Mouse (Mus musculus) hindbrain, embryonic 14.5 days (tissue): Measurements from ENCODE around the gene Smim13. TPM values are rescaled to one million over a fixed set of nuclear protein-coding genes. Genes with fewer than 3 reads are reported as not detected.
A peak's percentile ranks its signal among the peaks of the same experiment; 100 is the strongest.
"Not testable (repeated sequence)": the region's sequence is repeated elsewhere in the genome, so short reads cannot be mapped to it uniquely, and the experiment has no call there.

ENCODE experiments used
- ATAC-seq: fragments of 200-750 bp; cut with Nextera tagmentation; 2 replicates; pipeline ENCODE4 v1.8.0; 2017; ENCODE audit warnings: moderate number of reproducible peaks, mild to moderate bottlenecking, moderate TSS enrichment, moderate library complexity; ENCODE audit not compliant: low FRiP score
- DNase-seq: peaks from one replicate; pipeline ENCODE4 v3.0.0-alpha.2; 2015; ENCODE audit warnings: low spot score
- H3K27ac ChIP-seq: fragments of 300-500 bp; sonication (generic); 2 replicates; pipeline ENCODE4 v1.5.1; 2014; ENCODE audit warnings: mild to moderate bottlenecking, moderate library complexity
- H3K27me3 ChIP-seq: fragments of 300-500 bp; sonication (generic); 2 replicates; pipeline ENCODE4 v1.6.1; 2014; ENCODE audit warnings: mild to moderate bottlenecking, low read length, mixed read lengths; ENCODE audit not compliant: control insufficient read depth, insufficient read depth
- H3K36me3 ChIP-seq: fragments of 300-500 bp; sonication (generic); replicated peaks from 2 replicates; pipeline ENCODE4 v1.6.1; 2014; ENCODE audit not compliant: control insufficient read depth, insufficient read depth
- H3K4me1 ChIP-seq: fragments of 300-500 bp; sonication (generic); replicated peaks from 2 replicates; pipeline ENCODE4 v1.6.1; 2014; ENCODE audit warnings: antibody characterized with exemption, low read length, mixed read lengths; ENCODE audit not compliant: control insufficient read depth, insufficient read depth
- H3K4me2 ChIP-seq: fragments of 300-500 bp; sonication (generic); replicated peaks from 2 replicates; pipeline ENCODE4 v1.6.1; 2014; ENCODE audit warnings: mild to moderate bottlenecking, moderate library complexity
- H3K4me3 ChIP-seq: fragments of 300-500 bp; sonication (generic); replicated peaks from 2 replicates; pipeline ENCODE4 v1.5.1; 2014; ENCODE audit warnings: mild to moderate bottlenecking, low read length
- H3K9ac ChIP-seq: fragments of 300-500 bp; sonication (generic); 2 replicates; pipeline ENCODE4 v1.6.1; 2014
- H3K9me3 ChIP-seq: fragments of 300-500 bp; sonication (generic); 2 replicates; pipeline ENCODE4 v1.6.1; 2016; ENCODE audit warnings: low read length; ENCODE audit not compliant: control insufficient read depth
- WGBS: fragments of 180-500 bp; shearing (Covaris S2); extraction: QIAGEN DNeasy Blood & Tissue Kit; methylation state at CpG from one replicate; pipeline ENCODE4 v1.1.7; 2014; 5-methylcytosine and 5-hydroxymethylcytosine counted together
- polyA plus RNA-seq: library from polyadenylated mRNA; unstranded; fragments of >200 nt; fragmentation: Nextera tagmentation; extraction: Ambion mirVana; gene quantifications from 2 replicates; pipeline ENCODE4 v1.2.1, GENCODE M21; 2014

Gene Smim13
- polyA plus RNA-seq, 1 experiment from 2014 or later: 28.9 TPM

GRCm38 (mm10) chr13:41250318-41250981, 806 bp downstream of the Smim13 start:
- Histone ChIP-seq H3K27me3 (no peaks in the 10 kb centered on the region), H3K4me1 (0 out of 2 replicates have a peak, but pooled peaks cover 16% of the 10 kb centered on the region), H3K36me3 (no peaks in the 10 kb centered on the region), H3K9ac (peak overlapping the region; percentile 88), H3K27ac (peak overlapping the region; percentile 92), H3K4me3 (peak overlapping the region; percentile 90), H3K9me3 (no peaks in the 10 kb centered on the region), H3K4me2 (peak overlapping the region; percentile 77)
- 2% methylated on average over 27 of the region's 27 CpGs for WGBS
- ATAC-seq (no peak), DNase-seq (no peak)

- H3K27ac ChIP-seq, H3K4me3 ChIP-seq, H3K9me3 ChIP-seq, DNase-seq, H3K9ac ChIP-seq, H3K27me3 ChIP-seq, ATAC-seq, H3K36me3 ChIP-seq: not testable (repeated sequence)
- 95% methylated on average over 5 of the region's 5 CpGs for WGBS
- Histone ChIP-seq H3K4me2 (peak overlapping the region; percentile 77), H3K4me1 (0 out of 2 replicates have a peak, but pooled peaks cover 16% of the 10 kb centered on the region)
These were observed 1.6 kb downstream of the Smim13 start for GRCm38 (mm10) chr13:41251232-41251631.

- no peak overlapping the region for H3K27ac ChIP-seq
- H3K4me3 ChIP-seq: no peak overlapping the region
- H3K27me3 ChIP-seq: no peaks in the 10 kb centered on the region
- ATAC-seq (no peak), DNase-seq (no peak)
- H3K9me3 ChIP-seq: no peaks in the 10 kb centered on the region
- 85% methylated on average over 5 of the region's 5 CpGs for WGBS
- H3K9ac ChIP-seq: no peak overlapping the region
- no peaks in the 10 kb centered on the region for H3K36me3 ChIP-seq
- 0 out of 2 replicates have a peak, but pooled peaks cover 16% of the 10 kb centered on the region for H3K4me1 ChIP-seq
- no peak overlapping the region for H3K4me2 ChIP-seq
These were observed 2.0 kb downstream of the Smim13 start for GRCm38 (mm10) chr13:41251667-41252066.

- Histone ChIP-seq H3K27ac (no peak overlapping the region), H3K36me3 (no peaks in the 10 kb centered on the region), H3K4me1 (0 out of 2 replicates have a peak, but pooled peaks cover 16% of the 10 kb centered on the region), H3K9me3 (no peaks in the 10 kb centered on the region), H3K4me3 (no peak overlapping the region), H3K4me2 (no peak overlapping the region), H3K9ac (no peak overlapping the region), H3K27me3 (no peaks in the 10 kb centered on the region)
- no peak for DNase-seq
- no peak for ATAC-seq
- 87% methylated on average over 6 of the region's 6 CpGs for WGBS
These were observed 2.5 kb downstream of the Smim13 start for GRCm38 (mm10) chr13:41252141-41252540.

GRCm38 (mm10) chr13:41252736-41253135, 3.1 kb downstream of the Smim13 start:
- Histone ChIP-seq H3K27me3 (no peaks in the 10 kb centered on the region), H3K4me3 (no peak overlapping the region), H3K9ac (no peak overlapping the region), H3K36me3 (no peaks in the 10 kb centered on the region), H3K4me1 (0 out of 2 replicates have a peak, but pooled peaks cover 16% of the 10 kb centered on the region), H3K4me2 (no peak overlapping the region), H3K27ac (no peak overlapping the region), H3K9me3 (no peaks in the 10 kb centered on the region)
- DNase-seq: no peak
- no peak for ATAC-seq
- 91% methylated on average over 7 of the region's 7 CpGs for WGBS

- Histone ChIP-seq H3K4me3 (no peak overlapping the region), H3K27ac (no peak overlapping the region), H3K9me3 (no peaks in the 10 kb centered on the region), H3K4me1 (0 out of 2 replicates have a peak, but pooled peaks cover 10% of the 10 kb centered on the region), H3K36me3 (no peaks in the 10 kb centered on the region), H3K4me2 (no peak overlapping the region), H3K9ac (no peak overlapping the region), H3K27me3 (no peaks in the 10 kb centered on the region)
- no peak for ATAC-seq
- 85% methylated on average over 5 of the region's 5 CpGs for WGBS
- no peak for DNase-seq
These were observed 6.5 kb downstream of the Smim13 start for GRCm38 (mm10) chr13:41256126-41256525.

- Histone ChIP-seq H3K27me3 (no peaks in the 10 kb centered on the region), H3K9ac (no peak overlapping the region), H3K9me3 (no peaks in the 10 kb centered on the region), H3K36me3 (no peaks in the 10 kb centered on the region), H3K27ac (no peak overlapping the region), H3K4me1 (0 out of 2 replicates have a peak, but pooled peaks cover 2% of the 10 kb centered on the region), H3K4me3 (no peak overlapping the region), H3K4me2 (no peak overlapping the region)
- DNase-seq: no peak
- no peak for ATAC-seq
- WGBS: 94% methylated on average over 3 of the region's 3 CpGs
These were observed 7.3 kb downstream of the Smim13 start for GRCm38 (mm10) chr13:41256962-41257361.

GRCm38 (mm10) chr13:41257851-41258250, 8.2 kb downstream of the Smim13 start:
- no peak overlapping the region for H3K4me3 ChIP-seq
- 84% methylated on average over 4 of the region's 4 CpGs for WGBS
- no peak overlapping the region for H3K27ac ChIP-seq
- no peak overlapping the region for H3K9ac ChIP-seq
- no peak for ATAC-seq
- no peak for DNase-seq
- H3K4me2 ChIP-seq: no peak overlapping the region
- no peaks in the 10 kb centered on the region for H3K4me1 ChIP-seq
- H3K36me3 ChIP-seq: no peaks in the 10 kb centered on the region
- no peaks in the 10 kb centered on the region for H3K9me3 ChIP-seq
- H3K27me3 ChIP-seq: no peaks in the 10 kb centered on the region

- not testable (repeated sequence) for ATAC-seq, H3K27ac ChIP-seq, H3K4me2 ChIP-seq, DNase-seq, H3K9ac ChIP-seq, H3K27me3 ChIP-seq, H3K36me3 ChIP-seq, H3K4me1 ChIP-seq, H3K4me3 ChIP-seq, H3K9me3 ChIP-seq
- WGBS: 97% methylated on average over 8 of the region's 8 CpGs
These were observed 12.0 kb downstream of the Smim13 start for GRCm38 (mm10) chr13:41261617-41262016.
